In genomic region chr4:59321181-59322008, GRCm38 (mm10) we compare ENCODE assay signal across 19 mouse cellular contexts.
DNase-seq lines count a peak whose midpoint lies in the region; ATAC-seq and TF ChIP-seq lines count a peak whose summit lies in the region.
"Had no signal": no experiment of that assay in that cellular context is flagged by ENCODE, and none has a peak within 500 bp of the region (broad histone marks: within the 10 kb centered on the region; RNA-seq: fewer than 3 reads in every experiment).

No protein-coding gene starts in this region.

- H3K36me3 ChIP-seq in kidney, embryonic 16.5 days (ENCODE audit: insufficient read depth, low read length): no peaks in the 10 kb centered on the region
- H3K36me3 ChIP-seq in C2C12 (ENCODE audit: control insufficient read depth, insufficient read depth): no peaks in the 10 kb centered on the region
- no peaks in the 10 kb centered on the region for H3K36me3 ChIP-seq in embryonic facial prominence, embryonic 10.5 days (replicated peaks)
- H3K36me3 ChIP-seq in forebrain, embryonic 15.5 days: no peaks in the 10 kb centered on the region
- H3K36me3 ChIP-seq: hindbrain, embryonic 13.5 days; neural tube, embryonic 12.5 days had no signal

- H3K27ac ChIP-seq in kidney, embryonic 16.5 days (ENCODE audit: low read length): 0 out of 2 replicates have a peak overlapping the region, but pooled peaks have one; percentile 18
- 0 out of 2 replicates have a peak overlapping the region, but pooled peaks have one; percentile 25 for H3K27ac ChIP-seq in embryonic facial prominence, embryonic 10.5 days (replicated peaks)
- no peak overlapping the region for H3K27ac ChIP-seq in forebrain, embryonic 15.5 days (replicated peaks)
- H3K27ac ChIP-seq: hindbrain, embryonic 13.5 days; liver, embryonic 14.5 days; neural tube, embryonic 12.5 days had no signal

- no peaks in the 10 kb centered on the region for H3K9me3 ChIP-seq in kidney, embryonic 16.5 days (ENCODE audit: low read length)
- no peaks in the 10 kb centered on the region for H3K9me3 ChIP-seq in embryonic facial prominence, embryonic 10.5 days
- no peaks in the 10 kb centered on the region for H3K9me3 ChIP-seq in forebrain, embryonic 15.5 days
- H3K9me3 ChIP-seq: G1E; neural tube, embryonic 12.5 days had no signal

- no peak overlapping the region for H3K4me3 ChIP-seq in kidney, embryonic 16.5 days (ENCODE audit: low read length)
- no peak overlapping the region for H3K4me3 ChIP-seq in C2C12 (ENCODE audit: insufficient read depth, poor library complexity, severe bottlenecking)
- no peak overlapping the region for H3K4me3 ChIP-seq in embryonic facial prominence, embryonic 10.5 days
- no peak overlapping the region for H3K4me3 ChIP-seq in forebrain, embryonic 15.5 days
- H3K4me3 ChIP-seq: hindbrain, embryonic 13.5 days; neural tube, embryonic 12.5 days had no signal

- H3K79me3 ChIP-seq in C2C12 (ENCODE audit: low read depth): no peaks in the 10 kb centered on the region

- H3K79me2 ChIP-seq in C2C12 (ENCODE audit: control insufficient read depth, insufficient read depth): no peaks in the 10 kb centered on the region

- no peak overlapping the region for H3K9ac ChIP-seq in kidney, embryonic 16.5 days (replicated peaks; ENCODE audit: low read length)
- H3K9ac ChIP-seq in forebrain, embryonic 15.5 days (replicated peaks): no peak overlapping the region
- H3K9ac ChIP-seq: hindbrain, embryonic 13.5 days; liver, embryonic 14.5 days; neural tube, embryonic 12.5 days had no signal

- no peaks in the 10 kb centered on the region for H3K27me3 ChIP-seq in kidney, embryonic 16.5 days (ENCODE audit: insufficient read depth, low read length)
- H3K27me3 ChIP-seq in C2C12 (ENCODE audit: control insufficient read depth, insufficient read depth, insufficient read length): no peaks in the 10 kb centered on the region
- H3K27me3 ChIP-seq in embryonic facial prominence, embryonic 10.5 days (replicated peaks; ENCODE audit: low read depth, poor library complexity, severe bottlenecking): no peaks in the 10 kb centered on the region
- H3K27me3 ChIP-seq in forebrain, embryonic 15.5 days: no peaks in the 10 kb centered on the region
- H3K27me3 ChIP-seq: hindbrain, embryonic 13.5 days; neural tube, embryonic 12.5 days had no signal

- no peak for TF ChIP-seq CTCF in C2C12 (IDR thresholded peaks at IDR 0.05; ENCODE audit: control insufficient read depth, insufficient read depth, insufficient read length)

- H3ac ChIP-seq in C2C12 (ENCODE audit: control insufficient read depth, insufficient read length, low read depth): no peak overlapping the region

- no peak overlapping the region for H3K4me2 ChIP-seq in kidney, embryonic 16.5 days (replicated peaks; ENCODE audit: low read depth, low read length)
- H3K4me2 ChIP-seq in forebrain, embryonic 15.5 days (replicated peaks): no peak overlapping the region
- H3K4me2 ChIP-seq: hindbrain, embryonic 13.5 days; neural tube, embryonic 12.5 days had no signal

- DNase-seq in kidney, postnatal 4 days: no peak
- no peak for DNase-seq in embryonic facial prominence, embryonic 10.5 days (ENCODE audit: low spot score)
- no peak for DNase-seq in left cerebral cortex, adult 18-20 months (ENCODE audit: low spot score in 2 of 2)
- DNase-seq in ovary, postnatal 36 days (ENCODE audit: low spot score): no peak
- DNase-seq: adrenal gland, postnatal 10 days; cerebellum, adult 9-10 months; embryo, embryonic 11 days; heart, adult 18-20 months; kidney, adult 18-20 months; layer of hippocampus, postnatal 36 days; lung, postnatal 14 days; thymus, postnatal 14 days had no signal

- peaks cover 14% of the 10 kb centered on the region for H3K4me1 ChIP-seq in kidney, embryonic 16.5 days (ENCODE audit: insufficient read depth, low read length)
- peaks cover 32% of the 10 kb centered on the region for H3K4me1 ChIP-seq in embryonic facial prominence, embryonic 10.5 days
- peaks cover 9% of the 10 kb centered on the region for H3K4me1 ChIP-seq in forebrain, embryonic 15.5 days

- ATAC-seq in kidney, embryonic 16.5 days (ENCODE audit: low FRiP score, low TSS enrichment): no peak
- ATAC-seq in forebrain, embryonic 15.5 days (replicated peaks): peak; percentile 73

- 69% methylated on average over 12 of the region's 12 CpGs for WGBS in kidney, embryonic 16.5 days
- WGBS in embryonic facial prominence, embryonic 10.5 days: 74% methylated on average over 12 of the region's 12 CpGs
- 41% methylated on average over 12 of the region's 12 CpGs for whole genome bisulfite sequencing in forebrain, embryonic 15.5 days

TF ChIP-seq in C2C12, 6 proteins besides CTCF, POLR2A, EP300 and RAD21:
- TF ChIP-seq MAX (IDR thresholded peaks at IDR 0.05) (no peak), MYOG (IDR thresholded peaks at IDR 0.05; ENCODE audit: control insufficient read depth, extremely low read depth, insufficient read length) (no peak), USF1 (IDR thresholded peaks at IDR 0.05; ENCODE audit: low read depth) (peak; percentile 2), CEBPB (IDR thresholded peaks at IDR 0.05; ENCODE audit: low read depth) (no peak), MYOD1 (IDR thresholded peaks at IDR 0.05; ENCODE audit: control insufficient read depth, insufficient read length, low read depth) (no peak), FOSL1 (IDR thresholded peaks at IDR 0.05; ENCODE audit: insufficient read depth, low read length, poor library complexity, severe bottlenecking) (no peak)
